Mouse (Mus musculus) embryonic fibroblast, embryonic 13.5 days (primary cell): ENCODE results near the gene Trappc3. TPM values are rescaled to one million over a fixed set of nuclear protein-coding genes. Genes with fewer than 3 reads are reported as not detected.

Experiments
- H3K27ac ChIP-seq: 2 replicates; pipeline ENCODE4 v1.5.1; 2012; ENCODE audit warnings: low read length, control low read depth, inconsistent platforms; ENCODE audit not compliant: insufficient read depth
- H3K4me1 ChIP-seq: 2 replicates; pipeline ENCODE4 v1.6.1; 2011; ENCODE audit warnings: low read length; ENCODE audit not compliant: control insufficient read depth, insufficient read depth
- H3K4me3 ChIP-seq: 2 replicates; pipeline ENCODE4 v1.5.1; 2011; ENCODE audit warnings: mild to moderate bottlenecking, control low read depth, low read length; ENCODE audit not compliant: insufficient read depth
- CTCF ChIP-seq: IDR thresholded peaks from 2 replicates; pipeline ENCODE4 v1.5.1; 2011; ENCODE audit warnings: mild to moderate bottlenecking, control low read depth, low read length, moderate library complexity, borderline replicate concordance; ENCODE audit not compliant: insufficient read depth
- POLR2A ChIP-seq: IDR thresholded peaks from 2 replicates; pipeline ENCODE4 v1.6.1; 2011; ENCODE audit warnings: low read depth, mild to moderate bottlenecking, control low read depth, low read length, moderate library complexity
- polyA plus RNA-seq: library from polyadenylated mRNA; stranded (reverse); fragments of >200 nt; gene quantifications from 2 replicates; pipeline ENCODE4 v1.2.4, GENCODE M21; 2011; ENCODE audit warnings: low read depth; ENCODE audit not compliant: missing spikeins, insufficient read length

The Trappc3 gene
- polyA plus RNA-seq, 1 experiment = 102 TPM

GRCm38 (mm10) chr4:126256967-126257881 lies 4.9 kb upstream of the Trappc3 start:
- peak overlapping the region; percentile 96 for H3K4me3 ChIP-seq
- TF ChIP-seq POLR2A = peak; percentile 52
- no peak for TF ChIP-seq CTCF
- peaks cover 9% of the 10 kb centered on the region for H3K4me1 ChIP-seq
- peak overlapping the region; percentile 92 for H3K27ac ChIP-seq

- peak overlapping the region; percentile 99 for H3K27ac ChIP-seq
- TF ChIP-seq POLR2A = no peak
- no peak for TF ChIP-seq CTCF
- peaks cover 14% of the 10 kb centered on the region for H3K4me1 ChIP-seq
- no peak overlapping the region for H3K4me3 ChIP-seq
Observed at GRCm38 (mm10) chr4:126259063-126259462, 3.1 kb upstream of the Trappc3 start.

- Histone ChIP-seq H3K4me3 (peak overlapping the region; percentile 13; the same call in 1 of the 2 replicates), H3K4me1 (peaks cover 14% of the 10 kb centered on the region), H3K27ac (peak overlapping the region; percentile 99)
- no peak for TF ChIP-seq CTCF
- peak; percentile 75 for TF ChIP-seq POLR2A
Observed at GRCm38 (mm10) chr4:126259523-126260160, 2.5 kb upstream of the Trappc3 start.

- H3K27ac ChIP-seq = peak overlapping the region; percentile 99
- H3K4me1 ChIP-seq = peaks cover 14% of the 10 kb centered on the region
- peak; percentile 53 for TF ChIP-seq POLR2A
- TF ChIP-seq CTCF = no peak
- H3K4me3 ChIP-seq = peak overlapping the region; percentile 18
Observed at GRCm38 (mm10) chr4:126260520-126261201, 1.5 kb upstream of the Trappc3 start.

GRCm38 (mm10) chr4:126261266-126261665 lies 859 bp upstream of the Trappc3 start:
- TF ChIP-seq POLR2A (no peak), CTCF (no peak)
- Histone ChIP-seq H3K27ac (peak overlapping the region; percentile 97), H3K4me1 (peaks cover 14% of the 10 kb centered on the region), H3K4me3 (no peak overlapping the region)

- peak overlapping the region; percentile 97 for H3K27ac ChIP-seq
- TF ChIP-seq POLR2A (no peak), CTCF (no peak)
- H3K4me1 ChIP-seq = peaks cover 14% of the 10 kb centered on the region
- no peak overlapping the region for H3K4me3 ChIP-seq
Observed at GRCm38 (mm10) chr4:126261675-126262074, 450 bp upstream of the Trappc3 start.

GRCm38 (mm10) chr4:126269292-126269691 lies 7.2 kb downstream of the Trappc3 start:
- TF ChIP-seq CTCF = no peak
- TF ChIP-seq POLR2A = no peak

GRCm38 (mm10) chr4:126273753-126274152 lies 11.6 kb downstream of the Trappc3 start:
- H3K27ac ChIP-seq = no peak overlapping the region
- no peak for TF ChIP-seq POLR2A
- TF ChIP-seq CTCF = peak; percentile 11; the same call in 1 of the 2 replicates
- H3K4me3 ChIP-seq = no peak overlapping the region
- no peaks in the 10 kb centered on the region for H3K4me1 ChIP-seq

More at GRCm38 (mm10) chr4:126269292-126269691, 7.2 kb downstream of the Trappc3 start:
- H3K4me1 ChIP-seq = no peaks in the 10 kb centered on the region
- H3K4me3 ChIP-seq = no peak overlapping the region
- no peak overlapping the region for H3K27ac ChIP-seq

GRCm38 (mm10) chr4:126275081-126275480 lies 13.0 kb downstream of the Trappc3 start:
- no peak overlapping the region; the same call in 1 of the 2 replicates for H3K27ac ChIP-seq
- H3K4me3 ChIP-seq = no peak overlapping the region
- H3K4me1 ChIP-seq = no peaks in the 10 kb centered on the region

More at GRCm38 (mm10) chr4:126275081-126275480, 13.0 kb downstream of the Trappc3 start:
- TF ChIP-seq POLR2A (no peak), CTCF (no peak)
